Mouse (Mus musculus): ENCODE data around the gene Madcam1.

- TF ChIP-seq POLR2A (IDR thresholded peaks at IDR 0.05; ENCODE audit: low read depth, low read length) = no peak
- TF ChIP-seq CTCF (IDR thresholded peaks at IDR 0.05; ENCODE audit: extremely low read depth, insufficient read depth, insufficient read length, insufficient replicate concordance) = no peak
Measured at GRCm38 (mm10) chr10:79670071-79670888, 5.9 kb downstream of the Madcam1 start.

All from spleen, adult 2 months (tissue).